Mouse (Mus musculus) forebrain, embryonic 14.5 days (tissue): ENCODE measurements around the gene Nadk. TPM values are rescaled to one million over a fixed set of nuclear protein-coding genes. Genes with fewer than 3 reads are reported as not detected.
"Not testable (repeated sequence)": the region's sequence is repeated elsewhere in the genome, so short reads cannot be mapped to it uniquely, and the experiment has no call there.

Experiments used
- ATAC-seq: fragments of 200-750 bp; cut with Nextera tagmentation; 2 replicates; pipeline ENCODE4 v1.8.0; 2017; ENCODE audit warnings: mild to moderate bottlenecking, moderate library complexity
- DNase-seq: peaks from one replicate; pipeline ENCODE4 v3.0.0-alpha.2; 2015; ENCODE audit warnings: low spot score
- H3K27ac ChIP-seq: fragments of 300-500 bp; sonication (generic); 2 replicates; pipeline ENCODE4 v1.5.1; 2014; ENCODE audit warnings: low read depth, mild to moderate bottlenecking, control low read depth, low read length, moderate library complexity
- H3K27me3 ChIP-seq: fragments of 300-500 bp; sonication (generic); replicated peaks from 2 replicates; pipeline ENCODE4 v1.6.1; 2014; ENCODE audit warnings: low read length, control low read depth, mixed read lengths; ENCODE audit not compliant: control insufficient read depth, insufficient read depth
- H3K36me3 ChIP-seq: fragments of 300-500 bp; sonication (generic); 2 replicates; pipeline ENCODE4 v1.6.1; 2014; ENCODE audit warnings: low read length, control low read depth; ENCODE audit not compliant: control insufficient read depth, insufficient read depth
- H3K4me1 ChIP-seq: fragments of 300-500 bp; sonication (generic); 2 replicates; pipeline ENCODE4 v1.6.1; 2014; ENCODE audit warnings: antibody characterized with exemption, low read length, control low read depth; ENCODE audit not compliant: control insufficient read depth, insufficient read depth
- H3K4me2 ChIP-seq: fragments of 300-500 bp; sonication (generic); 2 replicates; pipeline ENCODE4 v1.6.1; 2014; ENCODE audit warnings: mild to moderate bottlenecking, control low read depth, low read length
- H3K4me3 ChIP-seq: fragments of 300-500 bp; sonication (generic); 2 replicates; pipeline ENCODE4 v1.5.1; 2014; ENCODE audit warnings: low read depth, low read length, control low read depth
- H3K9ac ChIP-seq: fragments of 300-500 bp; sonication (generic); 2 replicates; pipeline ENCODE4 v1.6.1; 2014; ENCODE audit warnings: mild to moderate bottlenecking, low read length, control low read depth, moderate library complexity
- H3K9me3 ChIP-seq: fragments of 300-500 bp; sonication (generic); replicated peaks from 2 replicates; pipeline ENCODE4 v1.6.1; 2016; ENCODE audit warnings: low read length, control low read depth, mixed read lengths; ENCODE audit not compliant: control insufficient read depth
- WGBS: fragments of 180-500 bp; shearing (Covaris S2); extraction: QIAGEN DNeasy Blood & Tissue Kit; methylation state at CpG from one replicate; pipeline ENCODE4 v1.1.7; 2014; 5-methylcytosine and 5-hydroxymethylcytosine counted together
- polyA plus RNA-seq: library from polyadenylated mRNA; unstranded; fragments of >200 nt; fragmentation: Nextera tagmentation; extraction: Ambion mirVana; gene quantifications from 2 replicates; pipeline ENCODE4 v1.2.1, GENCODE M21; 2014

Nadk gene
- polyA plus RNA-seq, 1 experiment from 2014 or later, result 106 TPM

- no peak for DNase-seq
- Histone ChIP-seq H3K4me2 (no peak overlapping the region), H3K9ac (no peak overlapping the region), H3K36me3 (0 out of 2 replicates have a peak, but pooled peaks cover 7% of the 10 kb centered on the region), H3K9me3 (no peaks in the 10 kb centered on the region), H3K4me3 (no peak overlapping the region), H3K4me1 (peaks cover 18% of the 10 kb centered on the region), H3K27me3 (no peaks in the 10 kb centered on the region), H3K27ac (no peak overlapping the region)
- no peak for ATAC-seq
- 90% methylated on average over 8 of the region's 8 CpGs for WGBS
These were observed 4.4 kb downstream of the Nadk start for GRCm38 (mm10) chr4:155566555-155566954.

GRCm38 (mm10) chr4:155568170-155568569, 6.0 kb downstream of the Nadk start:
- WGBS, result 38% methylated on average over 2 of the region's 2 CpGs
- peak; percentile 63 for DNase-seq

GRCm38 (mm10) chr4:155568632-155569370, 6.6 kb downstream of the Nadk start:
- H3K4me1 ChIP-seq, result peaks cover 13% of the 10 kb centered on the region
- no peak overlapping the region for H3K4me2 ChIP-seq
- no peaks in the 10 kb centered on the region for H3K9me3 ChIP-seq
- WGBS, result 95% methylated on average over 7 of the region's 7 CpGs
- H3K27me3 ChIP-seq, result no peaks in the 10 kb centered on the region
- ATAC-seq (no peak), DNase-seq (no peak)
- H3K27ac ChIP-seq, result no peak overlapping the region
- 0 out of 2 replicates have a peak, but pooled peaks cover 7% of the 10 kb centered on the region for H3K36me3 ChIP-seq
- no peak overlapping the region for H3K9ac ChIP-seq
- no peak overlapping the region for H3K4me3 ChIP-seq

More at GRCm38 (mm10) chr4:155568170-155568569, 6.0 kb downstream of the Nadk start:
- Histone ChIP-seq H3K27ac (no peak overlapping the region), H3K4me2 (no peak overlapping the region), H3K27me3 (no peaks in the 10 kb centered on the region), H3K9me3 (no peaks in the 10 kb centered on the region), H3K9ac (no peak overlapping the region), H3K4me3 (no peak overlapping the region), H3K36me3 (0 out of 2 replicates have a peak, but pooled peaks cover 7% of the 10 kb centered on the region), H3K4me1 (peaks cover 13% of the 10 kb centered on the region)
- no peak for ATAC-seq

GRCm38 (mm10) chr4:155569818-155570217, 7.6 kb downstream of the Nadk start:
- H3K36me3 ChIP-seq, result 0 out of 2 replicates have a peak, but pooled peaks cover 7% of the 10 kb centered on the region
- H3K27me3 ChIP-seq, result no peaks in the 10 kb centered on the region
- no peaks in the 10 kb centered on the region for H3K9me3 ChIP-seq
- ATAC-seq (no peak), DNase-seq (no peak)
- H3K4me1 ChIP-seq, result peaks cover 7% of the 10 kb centered on the region
- no peak overlapping the region for H3K4me3 ChIP-seq
- 91% methylated on average over 6 of the region's 6 CpGs for WGBS
- H3K9ac ChIP-seq, result no peak overlapping the region
- H3K4me2 ChIP-seq, result no peak overlapping the region
- H3K27ac ChIP-seq, result no peak overlapping the region

- H3K27me3 ChIP-seq, result not testable (repeated sequence)
- 90% methylated on average over 11 of the region's 11 CpGs for WGBS
These were observed 8.1 kb downstream of the Nadk start for GRCm38 (mm10) chr4:155570315-155570714.

GRCm38 (mm10) chr4:155571442-155571841, 9.3 kb downstream of the Nadk start:
- Histone ChIP-seq H3K4me3 (no peak overlapping the region), H3K9ac (no peak overlapping the region), H3K27ac (no peak overlapping the region), H3K9me3 (no peaks in the 10 kb centered on the region), H3K4me2 (no peak overlapping the region), H3K27me3 (no peaks in the 10 kb centered on the region), H3K36me3 (peaks cover 16% of the 10 kb centered on the region; the same call in 1 of the 2 replicates), H3K4me1 (no peaks in the 10 kb centered on the region)
- WGBS, result 85% methylated on average over 2 of the region's 2 CpGs
- DNase-seq, result no peak
- no peak for ATAC-seq

More at GRCm38 (mm10) chr4:155570315-155570714, 8.1 kb downstream of the Nadk start:
- H3K27ac ChIP-seq, H3K9ac ChIP-seq, H3K36me3 ChIP-seq, DNase-seq, H3K4me3 ChIP-seq, H3K9me3 ChIP-seq, ATAC-seq, H3K4me2 ChIP-seq, H3K4me1 ChIP-seq: not testable (repeated sequence)

GRCm38 (mm10) chr4:155573155-155573554, 11.0 kb downstream of the Nadk start:
- DNase-seq (no peak), ATAC-seq (no peak)
- Histone ChIP-seq H3K27ac (no peak overlapping the region), H3K27me3 (no peaks in the 10 kb centered on the region), H3K9ac (no peak overlapping the region), H3K9me3 (no peaks in the 10 kb centered on the region), H3K36me3 (peaks cover 27% of the 10 kb centered on the region), H3K4me1 (no peaks in the 10 kb centered on the region), H3K4me2 (no peak overlapping the region), H3K4me3 (no peak overlapping the region)
- WGBS, result 85% methylated on average over 2 of the region's 2 CpGs

- ATAC-seq, result no peak
- 98% methylated on average over 9 of the region's 9 CpGs for WGBS
- H3K27me3 ChIP-seq, result no peaks in the 10 kb centered on the region
These were observed 11.7 kb downstream of the Nadk start for GRCm38 (mm10) chr4:155573876-155574275.

GRCm38 (mm10) chr4:155574931-155575330, 12.8 kb downstream of the Nadk start:
- Histone ChIP-seq H3K27me3 (no peaks in the 10 kb centered on the region), H3K36me3 (peaks cover 39% of the 10 kb centered on the region), H3K4me2 (no peak overlapping the region), H3K27ac (no peak overlapping the region), H3K9me3 (no peaks in the 10 kb centered on the region), H3K4me1 (no peaks in the 10 kb centered on the region), H3K4me3 (no peak overlapping the region), H3K9ac (no peak overlapping the region)
- ATAC-seq, result no peak
- no peak for DNase-seq
- WGBS, result 93% methylated on average over 11 of the region's 11 CpGs

More at GRCm38 (mm10) chr4:155573876-155574275, 11.7 kb downstream of the Nadk start:
- Histone ChIP-seq H3K36me3 (peaks cover 34% of the 10 kb centered on the region), H3K27ac (no peak overlapping the region), H3K4me3 (no peak overlapping the region), H3K9ac (no peak overlapping the region), H3K4me1 (no peaks in the 10 kb centered on the region), H3K4me2 (no peak overlapping the region), H3K9me3 (no peaks in the 10 kb centered on the region)
- no peak for DNase-seq
